Mouse (Mus musculus) forebrain, postnatal 0 days (tissue): ENCODE data around the gene Pih1d3. TPM values are rescaled to one million over a fixed set of nuclear protein-coding genes. Genes with fewer than 3 reads are reported as not detected.

Experiments used
- ATAC-seq: fragments of 200-750 bp; cut with Nextera tagmentation; 2 replicates; pipeline ENCODE4 v1.8.0; 2017; ENCODE audit warnings: mild to moderate bottlenecking, moderate library complexity
- DNase-seq: peaks from one replicate; pipeline ENCODE4 v3.0.0-alpha.2; 2015
- H3K27ac ChIP-seq: fragments of 300-500 bp; sonication (generic); 2 replicates; pipeline ENCODE4 v1.5.1; 2014; ENCODE audit warnings: low read depth, mild to moderate bottlenecking, antibody characterized with exemption, low read length, moderate library complexity, mixed read lengths
- H3K27me3 ChIP-seq: fragments of 300-500 bp; sonication (generic); 2 replicates; pipeline ENCODE4 v1.6.1; 2014; ENCODE audit warnings: mild to moderate bottlenecking, low read length, mixed read lengths; ENCODE audit not compliant: insufficient read depth
- H3K36me3 ChIP-seq: fragments of 300-500 bp; sonication (generic); 2 replicates; pipeline ENCODE4 v1.6.1; 2014; ENCODE audit warnings: mild to moderate bottlenecking, moderate library complexity; ENCODE audit not compliant: insufficient read depth
- H3K4me1 ChIP-seq: fragments of 300-500 bp; sonication (generic); 2 replicates; pipeline ENCODE4 v1.6.1; 2014; ENCODE audit warnings: antibody characterized with exemption; ENCODE audit not compliant: insufficient read depth
- H3K4me2 ChIP-seq: fragments of 300-500 bp; sonication (generic); 2 replicates; pipeline ENCODE4 v1.6.1; 2014; ENCODE audit warnings: low read depth, mild to moderate bottlenecking, moderate library complexity
- H3K4me3 ChIP-seq: fragments of 300-500 bp; sonication (generic); 2 replicates; pipeline ENCODE4 v1.5.1; 2014; ENCODE audit warnings: low read depth, low read length, mixed read lengths
- H3K9ac ChIP-seq: fragments of 300-500 bp; sonication (generic); 2 replicates; pipeline ENCODE4 v1.6.1; 2014; ENCODE audit warnings: mild to moderate bottlenecking
- H3K9me3 ChIP-seq: fragments of 300-500 bp; sonication (generic); 2 replicates; pipeline ENCODE4 v1.6.1; 2016; ENCODE audit warnings: low read length
- CTCF ChIP-seq: sonication (generic); IDR thresholded peaks from 2 replicates; pipeline ENCODE4 v1.5.1; 2016; ENCODE audit warnings: antibody characterized with exemption, control low read depth, low read depth
- WGBS: fragments of 180-500 bp; shearing (Covaris S2); extraction: QIAGEN DNeasy Blood & Tissue Kit; methylation state at CpG from one replicate; pipeline ENCODE4 v1.1.7; 2014; 5-methylcytosine and 5-hydroxymethylcytosine counted together
- polyA plus RNA-seq: library from polyadenylated mRNA; unstranded; fragments of >200 nt; fragmentation: Nextera tagmentation; extraction: Ambion mirVana; gene quantifications from 2 replicates; pipeline ENCODE4 v1.2.1, GENCODE M21; 2015
- total RNA-seq: library from RNA; depleted of rRNA; stranded (reverse); fragments of >200 nt; gene quantifications from 2 replicates; pipeline ENCODE4 v1.2.3, GENCODE M21; 2014; rRNA removed

Gene Pih1d3
- total and polyA plus RNA-seq, 2 experiments from 2014 or later: not detected

GRCm38 (mm10) chr1:31260218-31260923 lies 37.7 kb downstream of the Pih1d3 start:
- no peaks in the 10 kb centered on the region for H3K9me3 ChIP-seq
- no peak overlapping the region for H3K4me2 ChIP-seq
- H3K27ac ChIP-seq: no peak overlapping the region
- H3K27me3 ChIP-seq: no peaks in the 10 kb centered on the region
- 58% methylated on average over 10 of the region's 10 CpGs for WGBS
- no peak overlapping the region for H3K9ac ChIP-seq
- H3K36me3 ChIP-seq: no peaks in the 10 kb centered on the region
- H3K4me3 ChIP-seq: no peak overlapping the region
- TF ChIP-seq CTCF: no peak
- no peak for DNase-seq
- H3K4me1 ChIP-seq: no peaks in the 10 kb centered on the region
- no peak for ATAC-seq

Other genes with a start within 250 kb of the Pih1d3 start
- gene AC153137.1, start 244.9 kb upstream of the Pih1d3 start, total RNA-seq: not detected in 2 replicates
- not detected in 2 replicates for gene AC153137.1, start 244.9 kb upstream of the Pih1d3 start, polyA plus RNA-seq
- gene Lgsn, start 46.4 kb upstream of the Pih1d3 start, total RNA-seq: not detected in 2 replicates
- 0.10 TPM in 1 of 2 replicates, not detected in the other for gene Lgsn, start 46.4 kb upstream of the Pih1d3 start, polyA plus RNA-seq
- gene 4931428L18Rik, start 154 bp upstream of the Pih1d3 start, total RNA-seq: not detected in 2 replicates
- gene 4931428L18Rik, start 154 bp upstream of the Pih1d3 start, polyA plus RNA-seq: not detected in 2 replicates